Mouse (Mus musculus): ENCODE results near the gene Gabpa.

- no peak for TF ChIP-seq EP300 (IDR thresholded peaks at IDR 0.05; ENCODE audit: low read depth)
- no peak for TF ChIP-seq CTCF (IDR thresholded peaks at IDR 0.05; ENCODE audit: low read depth)
Measured at GRCm38 (mm10) chr16:84806175-84806574, 28.6 kb upstream of the Gabpa start.
